Mouse (Mus musculus): ENCODE data around the gene Atp2a3. TPM values are rescaled to one million over a fixed set of nuclear protein-coding genes. Genes with fewer than 3 reads are reported as not detected.

Gene Atp2a3
- polyA plus RNA-seq, 1 experiment from 2014 or later, result 2.5 TPM

DNA sequence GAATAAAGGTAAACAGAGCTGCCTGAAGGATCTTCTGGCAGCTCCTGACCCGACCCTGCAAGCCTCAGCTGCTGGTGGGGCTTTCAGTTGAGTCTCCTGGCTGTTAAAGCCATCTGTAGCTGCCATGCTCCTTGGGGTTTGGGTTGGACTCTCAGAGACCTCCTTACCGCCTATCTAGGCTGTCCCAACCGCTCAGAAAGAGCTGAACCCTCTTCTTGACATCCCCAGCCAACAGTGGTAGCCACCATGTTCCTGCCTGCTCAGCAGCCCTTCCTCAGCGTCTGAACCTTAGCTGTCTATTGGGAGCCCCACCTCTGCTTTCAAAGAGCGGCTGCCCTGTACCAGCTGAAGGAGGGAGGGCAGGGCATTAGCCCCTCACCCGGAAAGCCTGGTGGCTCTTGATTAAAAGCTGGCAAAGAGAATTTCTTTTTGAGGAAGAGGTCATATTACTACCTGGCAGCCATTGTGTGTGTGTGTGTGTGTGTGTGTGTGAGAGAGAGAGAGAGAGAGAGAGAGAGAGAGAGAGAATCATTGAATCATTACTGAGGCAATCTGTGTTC, 14.3 kb upstream of the Atp2a3 start:
- peaks cover 15% of the 10 kb centered on the region for H3K4me1 ChIP-seq
- H3K4me3 ChIP-seq, result no peak overlapping the region
- no peaks in the 10 kb centered on the region for H3K27me3 ChIP-seq
- no peak overlapping the region for H3K9ac ChIP-seq
- no peak for ATAC-seq (ENCODE audit: insufficient number of reproducible peaks, low FRiP score, low TSS enrichment, low read depth)
- H3K4me2 ChIP-seq, result no peak overlapping the region
- 53% methylated on average over 6 of the region's 6 CpGs for WGBS
- no peaks in the 10 kb centered on the region for H3K36me3 ChIP-seq
- H3K9me3 ChIP-seq, result no peaks in the 10 kb centered on the region
- H3K27ac ChIP-seq, result no peak overlapping the region

DNA sequence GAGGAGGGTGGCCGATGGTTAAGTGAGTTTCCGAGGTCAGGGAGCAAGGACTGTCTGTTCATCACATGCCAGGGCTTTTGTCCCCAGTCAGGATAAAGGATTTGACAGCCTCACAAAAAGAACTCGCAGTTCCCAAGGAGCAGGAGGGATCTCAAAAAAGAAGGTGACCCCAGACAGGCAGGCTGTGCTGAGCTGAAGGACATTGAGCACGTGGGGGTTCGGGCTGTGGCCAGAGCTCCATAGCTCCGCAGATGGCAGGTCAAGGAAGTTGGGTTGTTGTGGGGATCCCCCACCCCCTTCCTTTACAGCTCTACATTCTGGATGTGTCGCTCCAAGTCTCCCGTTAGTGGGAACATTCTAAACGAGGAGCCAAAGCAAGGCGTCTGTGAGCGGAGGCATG, 13.1 kb upstream of the Atp2a3 start:
- Histone ChIP-seq H3K4me2 (no peak overlapping the region), H3K9me3 (no peaks in the 10 kb centered on the region), H3K36me3 (no peaks in the 10 kb centered on the region), H3K4me3 (no peak overlapping the region), H3K9ac (no peak overlapping the region), H3K27me3 (no peaks in the 10 kb centered on the region), H3K27ac (no peak overlapping the region), H3K4me1 (peaks cover 24% of the 10 kb centered on the region)
- 68% methylated on average over 11 of the region's 11 CpGs for WGBS
- no peak for ATAC-seq (ENCODE audit: insufficient number of reproducible peaks, low FRiP score, low TSS enrichment, low read depth)

DNA sequence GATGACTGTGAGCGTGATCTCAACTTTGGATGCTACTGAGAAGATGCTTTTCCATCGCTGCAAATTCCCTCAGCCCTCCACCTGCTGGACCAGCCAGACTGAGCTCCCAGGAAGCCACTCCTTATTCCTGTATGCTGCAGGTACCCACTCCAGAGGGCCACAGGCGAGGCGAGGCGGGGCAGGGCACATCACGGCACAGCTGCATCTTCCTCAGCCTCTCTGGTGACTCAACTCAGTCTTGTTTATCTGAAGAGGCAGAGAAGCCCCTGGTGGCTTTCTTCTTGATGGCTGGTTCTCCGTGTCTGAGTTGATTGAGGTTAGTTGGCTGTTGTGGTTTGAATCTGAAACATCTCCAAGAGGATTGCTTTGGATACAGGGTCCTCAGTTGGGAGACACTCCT, 12.7 kb upstream of the Atp2a3 start:
- H3K4me1 ChIP-seq, result peaks cover 28% of the 10 kb centered on the region
- no peaks in the 10 kb centered on the region for H3K27me3 ChIP-seq
- ATAC-seq (ENCODE audit: insufficient number of reproducible peaks, low FRiP score, low TSS enrichment, low read depth), result no peak
- no peak overlapping the region for H3K4me3 ChIP-seq
- 65% methylated on average over 7 of the region's 7 CpGs for WGBS
- H3K9me3 ChIP-seq, result no peaks in the 10 kb centered on the region
- no peak overlapping the region for H3K9ac ChIP-seq
- no peaks in the 10 kb centered on the region for H3K36me3 ChIP-seq
- no peak overlapping the region for H3K4me2 ChIP-seq
- no peak overlapping the region for H3K27ac ChIP-seq

DNA sequence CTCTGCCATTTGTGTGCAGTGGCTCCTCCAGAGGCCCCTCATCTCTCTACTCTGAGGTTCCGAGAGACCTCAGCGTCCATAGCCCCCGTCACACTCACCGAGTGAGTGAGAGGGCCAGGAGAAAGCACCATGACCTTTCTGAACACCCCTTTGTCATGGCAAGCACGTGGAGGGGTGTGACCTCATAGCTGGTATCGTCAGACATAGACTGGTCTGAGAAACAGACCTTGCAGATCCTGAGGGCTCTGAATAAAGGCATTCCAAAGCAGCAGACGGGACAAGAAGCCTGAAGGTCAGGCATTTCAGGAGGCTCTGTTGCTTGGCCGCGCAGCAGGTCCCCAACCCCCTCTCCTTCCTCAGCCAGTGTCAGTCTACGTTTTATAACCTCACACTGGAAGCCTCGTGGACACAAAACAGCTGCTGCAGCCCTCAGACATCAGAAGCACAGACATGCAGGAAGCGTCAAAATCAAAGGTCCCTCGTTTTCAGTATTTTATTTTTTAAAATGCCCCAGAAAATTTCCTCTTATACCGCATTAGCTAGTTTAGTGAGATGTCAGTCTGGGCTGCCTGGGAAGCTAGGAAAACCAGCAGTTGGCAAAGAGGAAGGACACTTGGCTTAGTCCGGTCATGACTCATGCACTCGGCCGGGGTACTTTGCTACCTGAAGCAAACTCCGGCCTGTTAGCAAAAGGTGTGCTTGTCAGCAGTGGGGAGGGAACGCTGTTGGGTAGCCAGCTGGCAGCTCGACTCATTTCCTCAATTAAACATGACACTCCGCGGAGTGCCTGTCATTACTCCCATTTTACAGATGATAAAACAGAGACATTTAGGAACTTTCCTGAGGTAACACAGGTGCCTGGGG, 9.6 kb upstream of the Atp2a3 start:
- Histone ChIP-seq H3K4me2 (no peak overlapping the region), H3K9ac (no peak overlapping the region), H3K9me3 (no peaks in the 10 kb centered on the region), H3K27ac (no peak overlapping the region), H3K36me3 (no peaks in the 10 kb centered on the region), H3K4me3 (no peak overlapping the region), H3K4me1 (peaks cover 31% of the 10 kb centered on the region), H3K27me3 (no peaks in the 10 kb centered on the region)
- WGBS, result 54% methylated on average over 22 of the region's 22 CpGs
- no peak for ATAC-seq (ENCODE audit: insufficient number of reproducible peaks, low FRiP score, low TSS enrichment, low read depth)

- ATAC-seq (ENCODE audit: insufficient number of reproducible peaks, low FRiP score, low TSS enrichment, low read depth), result no peak
- Histone ChIP-seq H3K27me3 (no peaks in the 10 kb centered on the region), H3K4me2 (no peak overlapping the region), H3K27ac (peak overlapping the region; percentile 54; the same call in 1 of the 2 replicates), H3K4me3 (no peak overlapping the region), H3K4me1 (peaks cover 27% of the 10 kb centered on the region), H3K9ac (no peak overlapping the region), H3K36me3 (no peaks in the 10 kb centered on the region), H3K9me3 (no peaks in the 10 kb centered on the region)
- 52% methylated on average over 3 of the region's 3 CpGs for WGBS
These were observed 8.7 kb upstream of the Atp2a3 start for GRCm38 (mm10) chr11:72952226-72952625.

GRCm38 (mm10) chr11:72952697-72953096, 8.3 kb upstream of the Atp2a3 start:
- Histone ChIP-seq H3K9ac (no peak overlapping the region), H3K4me2 (no peak overlapping the region), H3K27me3 (no peaks in the 10 kb centered on the region), H3K27ac (peak overlapping the region; percentile 54; the same call in 1 of the 2 replicates), H3K4me3 (no peak overlapping the region), H3K36me3 (no peaks in the 10 kb centered on the region), H3K9me3 (no peaks in the 10 kb centered on the region), H3K4me1 (peaks cover 27% of the 10 kb centered on the region)
- ATAC-seq (ENCODE audit: insufficient number of reproducible peaks, low FRiP score, low TSS enrichment, low read depth), result no peak
- WGBS, result 79% methylated on average over 6 of the region's 6 CpGs

- no peaks in the 10 kb centered on the region for H3K9me3 ChIP-seq
- H3K27ac ChIP-seq, result peak overlapping the region; percentile 54; the same call in 1 of the 2 replicates
- no peak overlapping the region for H3K4me2 ChIP-seq
- no peak for ATAC-seq (ENCODE audit: insufficient number of reproducible peaks, low FRiP score, low TSS enrichment, low read depth)
- WGBS, result 67% methylated on average over 1 of the region's 1 CpGs
- no peak overlapping the region for H3K4me3 ChIP-seq
- peaks cover 27% of the 10 kb centered on the region for H3K4me1 ChIP-seq
- H3K9ac ChIP-seq, result no peak overlapping the region
- H3K27me3 ChIP-seq, result no peaks in the 10 kb centered on the region
- H3K36me3 ChIP-seq, result no peaks in the 10 kb centered on the region
These were observed 7.9 kb upstream of the Atp2a3 start for GRCm38 (mm10) chr11:72953116-72953439.

DNA sequence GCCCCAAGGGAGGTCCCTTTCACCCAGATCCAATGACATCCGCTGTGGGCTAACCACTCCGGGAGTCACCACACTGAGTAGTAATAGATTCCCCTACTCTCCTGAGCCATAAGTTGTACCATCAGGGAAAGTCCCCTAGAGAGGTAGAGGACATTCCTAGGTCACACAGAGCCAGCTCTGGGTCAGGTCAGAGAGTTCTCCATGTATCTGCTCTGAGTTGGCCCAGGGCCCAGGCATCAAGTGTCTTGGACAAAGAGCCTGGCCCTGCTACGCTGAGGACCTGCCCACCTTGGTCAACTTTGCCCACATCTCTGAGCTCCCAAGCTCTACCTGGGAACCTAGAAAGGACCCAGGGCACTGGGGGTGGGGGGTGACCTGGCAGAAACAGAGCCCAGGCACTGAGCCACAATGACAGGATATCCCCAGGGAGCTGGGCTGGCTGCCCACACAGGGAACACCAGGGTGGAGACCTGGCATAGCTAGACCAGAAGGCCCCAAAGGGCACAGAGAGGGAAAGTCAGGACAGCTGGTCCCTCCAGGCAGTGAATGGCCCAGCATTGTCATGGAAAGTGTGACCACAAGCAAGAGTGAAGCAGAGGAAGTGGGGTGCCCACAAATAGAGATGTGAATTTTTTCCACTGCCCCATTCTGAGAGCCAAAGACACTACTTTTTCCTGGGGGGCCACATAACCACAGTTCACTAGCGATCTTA, 7.4 kb upstream of the Atp2a3 start:
- 86% methylated on average over 4 of the region's 4 CpGs for WGBS
- H3K4me1 ChIP-seq, result peaks cover 27% of the 10 kb centered on the region
- no peak overlapping the region for H3K4me3 ChIP-seq
- H3K36me3 ChIP-seq, result no peaks in the 10 kb centered on the region
- ATAC-seq (ENCODE audit: insufficient number of reproducible peaks, low FRiP score, low TSS enrichment, low read depth), result no peak
- H3K27me3 ChIP-seq, result no peaks in the 10 kb centered on the region
- H3K27ac ChIP-seq, result no peak overlapping the region
- H3K9ac ChIP-seq, result no peak overlapping the region
- no peaks in the 10 kb centered on the region for H3K9me3 ChIP-seq
- H3K4me2 ChIP-seq, result no peak overlapping the region

DNA sequence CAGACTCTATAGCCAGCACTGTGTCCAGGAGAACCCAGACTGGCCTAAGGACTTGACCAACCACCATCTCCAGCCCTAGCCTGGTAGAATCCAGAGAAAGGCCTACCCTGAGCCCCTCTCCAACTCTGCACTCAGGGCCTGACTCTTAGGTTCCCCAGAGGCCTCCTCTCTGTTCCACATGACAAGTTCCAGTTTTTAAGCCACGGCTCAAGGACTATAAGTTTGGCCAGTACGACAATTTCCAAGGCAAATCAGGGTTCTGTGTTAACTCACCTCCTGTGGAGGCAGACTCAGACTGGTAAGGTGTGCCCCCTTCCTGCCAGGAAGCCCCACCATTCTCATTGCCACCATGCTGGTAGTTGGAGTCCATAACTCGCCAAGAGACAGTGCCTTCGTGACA, 6.8 kb upstream of the Atp2a3 start:
- H3K9me3 ChIP-seq, result no peaks in the 10 kb centered on the region
- H3K4me3 ChIP-seq, result no peak overlapping the region
- peaks cover 27% of the 10 kb centered on the region for H3K4me1 ChIP-seq
- 83% methylated on average over 4 of the region's 4 CpGs for WGBS
- no peak overlapping the region for H3K27ac ChIP-seq
- H3K9ac ChIP-seq, result no peak overlapping the region
- ATAC-seq (ENCODE audit: insufficient number of reproducible peaks, low FRiP score, low TSS enrichment, low read depth), result no peak
- no peak overlapping the region for H3K4me2 ChIP-seq
- no peaks in the 10 kb centered on the region for H3K36me3 ChIP-seq
- H3K27me3 ChIP-seq, result peaks cover 2% of the 10 kb centered on the region

DNA sequence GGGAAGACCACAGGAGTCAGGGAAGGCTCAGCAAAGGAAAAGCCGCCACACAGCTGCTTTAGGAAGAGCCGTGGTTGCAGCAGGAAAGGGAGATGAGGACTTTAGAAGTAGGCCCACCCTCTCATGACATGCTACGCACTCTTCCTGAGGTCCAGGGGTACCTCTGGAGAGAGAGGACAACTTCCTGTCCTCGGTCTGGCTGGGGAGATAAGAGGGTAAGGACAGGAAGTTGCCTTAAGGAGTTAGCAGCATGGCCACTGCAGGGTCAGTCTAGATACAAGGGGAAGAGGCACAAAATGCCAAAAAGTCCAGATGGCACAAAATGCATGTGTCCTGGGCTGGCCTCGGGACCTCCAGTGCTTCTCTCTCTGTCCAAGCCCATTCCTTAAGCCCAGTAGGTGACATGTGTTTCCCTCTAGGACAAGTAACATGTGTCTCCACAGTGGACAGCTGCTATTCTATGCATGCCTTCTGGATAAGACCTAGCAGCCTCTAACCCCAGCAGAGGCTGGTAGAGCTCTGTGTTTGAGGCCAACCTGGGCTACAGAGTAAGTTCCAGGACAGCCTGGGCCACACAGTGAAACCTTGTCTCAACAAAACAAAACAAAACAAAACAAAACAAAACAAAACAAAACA, 5.5 kb upstream of the Atp2a3 start:
- H3K4me1 ChIP-seq, result peaks cover 29% of the 10 kb centered on the region
- no peak overlapping the region for H3K27ac ChIP-seq
- H3K4me3 ChIP-seq, result no peak overlapping the region
- no peaks in the 10 kb centered on the region for H3K9me3 ChIP-seq
- no peak overlapping the region for H3K4me2 ChIP-seq
- no peak for ATAC-seq (ENCODE audit: insufficient number of reproducible peaks, low FRiP score, low TSS enrichment, low read depth)
- H3K27me3 ChIP-seq, result peaks cover 15% of the 10 kb centered on the region
- H3K9ac ChIP-seq, result no peak overlapping the region
- WGBS, result 64% methylated on average over 5 of the region's 5 CpGs
- no peaks in the 10 kb centered on the region for H3K36me3 ChIP-seq

- no peak overlapping the region for H3K27ac ChIP-seq
- no peaks in the 10 kb centered on the region for H3K9me3 ChIP-seq
- no peak overlapping the region for H3K9ac ChIP-seq
- H3K27me3 ChIP-seq, result peaks cover 33% of the 10 kb centered on the region
- no peak overlapping the region for H3K4me2 ChIP-seq
- WGBS, result 45% methylated on average over 2 of the region's 2 CpGs
- peaks cover 31% of the 10 kb centered on the region for H3K4me1 ChIP-seq
- ATAC-seq (ENCODE audit: insufficient number of reproducible peaks, low FRiP score, low TSS enrichment, low read depth), result no peak
- no peaks in the 10 kb centered on the region for H3K36me3 ChIP-seq
- H3K4me3 ChIP-seq, result no peak overlapping the region
These were observed 3.7 kb upstream of the Atp2a3 start for GRCm38 (mm10) chr11:72957318-72957717.
